Mouse (Mus musculus): ENCODE data around the gene Kcnj10. TPM values are rescaled to one million over a fixed set of nuclear protein-coding genes. Genes with fewer than 3 reads are reported as not detected.
A peak's percentile ranks its signal among the peaks of the same experiment; 100 is the strongest.

The Kcnj10 gene
- total RNA-seq, 2 experiments from 2014 or later = 68.5 to 69.3 TPM

GRCm38 (mm10) chr1:172327206-172328001 is 13.6 kb upstream of the Kcnj10 start:
- peak in 1 of 2 experiments; percentile 16 for DNase-seq (ENCODE audit: extremely low spot score in 1 of 2, low spot score in 2 of 2)
- intact Hi-C loops (cut with DNase I) = loop anchor here (5.0 kb wide), 1 partner anchor 35 kb away; no protein-coding TSS in a partner anchor

GRCm38 (mm10) chr1:172328041-172328440 is 13.0 kb upstream of the Kcnj10 start:
- intact Hi-C loops (cut with DNase I) = loop anchor here (5.0 kb wide), 1 partner anchor 34 kb away; no protein-coding TSS in a partner anchor
- no peak for DNase-seq (ENCODE audit: extremely low spot score in 1 of 2, low spot score in 2 of 2)

- no peak for DNase-seq (ENCODE audit: extremely low spot score in 1 of 2, low spot score in 2 of 2)
These were observed 12.5 kb upstream of the Kcnj10 start for GRCm38 (mm10) chr1:172328461-172328860.

GRCm38 (mm10) chr1:172329131-172329530 is 11.9 kb upstream of the Kcnj10 start, which contains the start of gene Kcnj9:
Gene Kcnj9, minus strand, starts transcription at chr1:172329318.
- intact Hi-C loops (cut with DNase I) = loop anchor here (5.0 kb wide), 1 partner anchor 33 kb away; no protein-coding TSS in a partner anchor
- DNase-seq (ENCODE audit: extremely low spot score in 1 of 2, low spot score in 2 of 2) = peak; percentile 72 to 88

More at GRCm38 (mm10) chr1:172328461-172328860, 12.5 kb upstream of the Kcnj10 start:
- intact Hi-C loops (cut with DNase I) = loop anchor here (5.0 kb wide), 1 partner anchor 34 kb away; no protein-coding TSS in a partner anchor

- no peak for DNase-seq (ENCODE audit: extremely low spot score in 1 of 2, low spot score in 2 of 2)
- intact Hi-C loops (cut with DNase I) = loop anchor here (5.0 kb wide), 1 partner anchor 33 kb away; no protein-coding TSS in a partner anchor
These were observed 11.4 kb upstream of the Kcnj10 start for GRCm38 (mm10) chr1:172329616-172330015.

- intact Hi-C loops (cut with DNase I) = no loop called here
- DNase-seq (ENCODE audit: extremely low spot score in 1 of 2, low spot score in 2 of 2) = peak in 1 of 2 experiments; percentile 23
These were observed 9.5 kb upstream of the Kcnj10 start for GRCm38 (mm10) chr1:172331422-172331947.

- no peak for DNase-seq (ENCODE audit: extremely low spot score in 1 of 2, low spot score in 2 of 2)
- intact Hi-C loops (cut with DNase I) = no loop called here
These were observed 8.1 kb upstream of the Kcnj10 start for GRCm38 (mm10) chr1:172332925-172333324.

GRCm38 (mm10) chr1:172333512-172333911 is 7.5 kb upstream of the Kcnj10 start:
- intact Hi-C loops (cut with DNase I) = no loop called here
- DNase-seq (ENCODE audit: extremely low spot score in 1 of 2, low spot score in 2 of 2) = no peak

GRCm38 (mm10) chr1:172335804-172336203 is 5.2 kb upstream of the Kcnj10 start:
- intact Hi-C loops (cut with DNase I) = no loop called here

GRCm38 (mm10) chr1:172337411-172338185 is 3.4 kb upstream of the Kcnj10 start:
- no peak for DNase-seq (ENCODE audit: extremely low spot score in 1 of 2, low spot score in 2 of 2)

More at GRCm38 (mm10) chr1:172335804-172336203, 5.2 kb upstream of the Kcnj10 start:
- no peak for DNase-seq (ENCODE audit: extremely low spot score in 1 of 2, low spot score in 2 of 2)

GRCm38 (mm10) chr1:172341386-172341785 is 376 bp downstream of the Kcnj10 start:
- intact Hi-C loops (cut with DNase I) = no loop called here

More at GRCm38 (mm10) chr1:172337411-172338185, 3.4 kb upstream of the Kcnj10 start:
- intact Hi-C loops (cut with DNase I) = no loop called here

GRCm38 (mm10) chr1:172342729-172343128 is 1.7 kb downstream of the Kcnj10 start:
- peak; percentile 76 to 79 for DNase-seq (ENCODE audit: extremely low spot score in 1 of 2, low spot score in 2 of 2)
- intact Hi-C loops (cut with DNase I) = no loop called here

More at GRCm38 (mm10) chr1:172341386-172341785, 376 bp downstream of the Kcnj10 start:
- no peak for DNase-seq (ENCODE audit: extremely low spot score in 1 of 2, low spot score in 2 of 2)

GRCm38 (mm10) chr1:172343914-172344313 is 2.9 kb downstream of the Kcnj10 start:
- peak; percentile 34 to 42 for DNase-seq (ENCODE audit: extremely low spot score in 1 of 2, low spot score in 2 of 2)
- intact Hi-C loops (cut with DNase I) = no loop called here

GRCm38 (mm10) chr1:172344820-172345219 is 3.8 kb downstream of the Kcnj10 start:
- intact Hi-C loops (cut with DNase I) = no loop called here

GRCm38 (mm10) chr1:172346707-172347106 is 5.7 kb downstream of the Kcnj10 start:
- intact Hi-C loops (cut with DNase I) = no loop called here
- no peak for DNase-seq (ENCODE audit: extremely low spot score in 1 of 2, low spot score in 2 of 2)

More at GRCm38 (mm10) chr1:172344820-172345219, 3.8 kb downstream of the Kcnj10 start:
- no peak for DNase-seq (ENCODE audit: extremely low spot score in 1 of 2, low spot score in 2 of 2)

- intact Hi-C loops (cut with DNase I) = no loop called here
These were observed 6.4 kb downstream of the Kcnj10 start for GRCm38 (mm10) chr1:172347382-172347781.

GRCm38 (mm10) chr1:172349504-172349903 is 8.5 kb downstream of the Kcnj10 start:
- intact Hi-C loops (cut with DNase I) = no loop called here

More at GRCm38 (mm10) chr1:172347382-172347781, 6.4 kb downstream of the Kcnj10 start:
- no peak for DNase-seq (ENCODE audit: extremely low spot score in 1 of 2, low spot score in 2 of 2)

GRCm38 (mm10) chr1:172349916-172350812 is 9.2 kb downstream of the Kcnj10 start:
- DNase-seq (ENCODE audit: extremely low spot score in 1 of 2, low spot score in 2 of 2) = peak; percentile 74 to 76
- intact Hi-C loops (cut with DNase I) = no loop called here

More at GRCm38 (mm10) chr1:172349504-172349903, 8.5 kb downstream of the Kcnj10 start:
- no peak for DNase-seq (ENCODE audit: extremely low spot score in 1 of 2, low spot score in 2 of 2)

All from left cerebral cortex, postnatal 10 days (tissue).